Mouse (Mus musculus) liver, adult 2 months (tissue): Measurements from ENCODE around the gene Cnga2. TPM values are rescaled to one million over a fixed set of nuclear protein-coding genes. Genes with fewer than 3 reads are reported as not detected.

Experiments
- DNase-seq: peaks from one replicate; pipeline ENCODE4 v3.0.0-alpha.2; 2011; ENCODE audit warnings: low read depth, low spot score; ENCODE audit errors: extremely low read depth
- H3K27ac ChIP-seq: fragments of 200-500 bp; replicated peaks from 2 replicates; pipeline ENCODE4 v1.5.1; 2012; ENCODE audit warnings: low read depth, mild to moderate bottlenecking, control low read depth, inconsistent platforms, low read length; ENCODE audit not compliant: insufficient read depth
- H3K27me3 ChIP-seq: fragments of 200-500 bp; 2 replicates; pipeline ENCODE4 v1.6.1; 2012; ENCODE audit warnings: mild to moderate bottlenecking, moderate library complexity, low read length, inconsistent platforms; ENCODE audit not compliant: control insufficient read depth, insufficient read depth
- H3K36me3 ChIP-seq: fragments of 200-500 bp; 2 replicates; pipeline ENCODE4 v1.6.1; 2012; ENCODE audit warnings: low read length, inconsistent platforms; ENCODE audit not compliant: control insufficient read depth, insufficient read depth
- H3K4me1 ChIP-seq: fragments of 200-500 bp; 2 replicates; pipeline ENCODE4 v1.6.1; 2011; ENCODE audit warnings: low read length; ENCODE audit not compliant: control insufficient read depth, insufficient read depth
- H3K4me3 ChIP-seq: fragments of 200-500 bp; 2 replicates; pipeline ENCODE4 v1.5.1; 2011; ENCODE audit warnings: low read depth, mild to moderate bottlenecking, control low read depth, low read length, moderate library complexity; ENCODE audit not compliant: insufficient read depth
- H3K79me2 ChIP-seq: fragments of 200-500 bp; 2 replicates; pipeline ENCODE4 v1.6.1; 2012; ENCODE audit warnings: inconsistent platforms, mild to moderate bottlenecking, low read length, moderate library complexity; ENCODE audit not compliant: control insufficient read depth, insufficient read depth
- H3K9ac ChIP-seq: fragments of 200-500 bp; 2 replicates; pipeline ENCODE4 v1.6.1; 2012; ENCODE audit warnings: low read depth, mild to moderate bottlenecking, control low read depth, inconsistent platforms, low read length
- CTCF ChIP-seq: fragments of 200-500 bp; IDR thresholded peaks from 2 replicates; pipeline ENCODE4 v1.5.1; 2011; ENCODE audit warnings: low read depth, low read length, control low read depth
- POLR2A ChIP-seq: fragments of 200-500 bp; IDR thresholded peaks from 2 replicates; pipeline ENCODE4 v1.6.1; 2011; ENCODE audit warnings: low read length, control low read depth; ENCODE audit not compliant: insufficient read depth; ENCODE audit errors: extremely low read depth
- WGBS: fragments of 180-500 bp; shearing (Covaris S2); methylation state at CpG from one replicate; pipeline ENCODE4 v1.1.7; 2018; 5-methylcytosine and 5-hydroxymethylcytosine counted together
- polyA plus RNA-seq: library from polyadenylated mRNA; depleted of rRNA; stranded (reverse); fragments of >200 nt; gene quantifications from 2 replicates; pipeline ENCODE4 v1.2.3, GENCODE M21; 2012; rRNA removed
- total RNA-seq: library from RNA; depleted of rRNA; stranded (reverse); fragments of >200 nt; gene quantifications from 2 replicates; pipeline ENCODE4 v1.2.3, GENCODE M21; 2014; rRNA removed

Cnga2 gene
- total RNA-seq (not detected in 2 replicates), polyA plus RNA-seq (not detected in 2 replicates)

DNA sequence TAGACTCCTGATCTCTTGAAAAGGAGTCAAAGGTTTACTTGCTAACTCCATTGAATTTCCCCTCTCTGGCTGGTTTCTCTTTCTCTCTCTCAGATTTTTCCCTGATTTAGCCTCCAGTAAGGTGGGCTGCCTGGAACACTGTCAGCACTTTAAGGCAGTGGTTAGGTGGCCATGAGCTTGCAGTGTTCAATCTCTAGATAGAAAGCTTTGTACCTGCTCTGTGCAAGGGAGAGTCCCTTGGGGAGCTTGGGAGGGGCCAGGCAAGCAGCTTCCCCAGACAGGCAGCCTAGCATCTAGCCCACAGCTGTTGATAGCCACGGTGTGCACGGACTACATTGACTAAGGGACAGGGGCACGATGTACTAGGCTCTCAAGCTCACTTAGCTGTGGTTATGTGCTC, at the start of gene Cnga2:
Gene Cnga2, plus strand, starts transcription at position 301 of the 400 bp plus-strand sequence.
- Histone ChIP-seq H3K9ac (no peak within 1 kb of the TSS), H3K27me3 (no peaks in the 10 kb centered on the region), H3K36me3 (no peaks in the 10 kb centered on the region), H3K27ac (no peak within 1 kb of the TSS), H3K4me3 (no peak within 1 kb of the TSS), H3K79me2 (no peaks in the 10 kb centered on the region), H3K4me1 (no peaks in the 10 kb centered on the region)
- no peak for TF ChIP-seq CTCF
- TF ChIP-seq POLR2A = no peak
- 73% methylated on average over 3 of the region's 3 CpGs for WGBS
- DNase-seq = no peak

DNA sequence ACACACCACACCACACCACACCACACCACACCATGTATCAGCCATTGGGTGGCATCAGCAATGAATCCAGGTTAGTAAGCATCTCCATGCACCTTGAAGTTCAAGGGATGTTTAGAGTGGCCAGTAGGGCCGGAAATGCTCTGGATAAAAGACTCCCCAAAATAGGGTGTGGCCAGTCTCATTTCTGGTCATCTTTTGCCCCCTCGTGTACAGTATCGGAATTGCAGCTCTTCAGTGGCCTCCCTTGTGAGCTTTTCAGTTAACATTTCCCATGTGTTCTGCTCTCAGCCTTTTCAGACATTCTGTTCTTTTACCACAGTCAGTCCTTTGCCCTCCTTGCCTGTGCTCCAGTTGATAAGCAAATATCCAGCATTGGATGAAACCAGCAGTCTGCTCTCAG, 45.0 kb upstream of the Cnga2 start:
- Histone ChIP-seq H3K27me3 (no peaks in the 10 kb centered on the region), H3K4me3 (no peak overlapping the region), H3K4me1 (no peaks in the 10 kb centered on the region), H3K79me2 (no peaks in the 10 kb centered on the region), H3K9ac (no peak overlapping the region), H3K27ac (no peak overlapping the region), H3K36me3 (no peaks in the 10 kb centered on the region)
- DNase-seq = peak; percentile 20
- 3% methylated on average over 3 of the region's 3 CpGs for WGBS
- peak; percentile 43 for TF ChIP-seq CTCF
- TF ChIP-seq POLR2A = no peak

- Histone ChIP-seq H3K4me3 (no peak overlapping the region), H3K4me1 (no peaks in the 10 kb centered on the region), H3K27me3 (no peaks in the 10 kb centered on the region), H3K36me3 (no peaks in the 10 kb centered on the region), H3K27ac (no peak overlapping the region), H3K79me2 (no peaks in the 10 kb centered on the region), H3K9ac (no peak overlapping the region)
- TF ChIP-seq CTCF (no peak), POLR2A (no peak)
- no peak for DNase-seq
Observed at GRCm38 (mm10) chrX:71958366-71958765, 33.3 kb upstream of the Cnga2 start.

DNA sequence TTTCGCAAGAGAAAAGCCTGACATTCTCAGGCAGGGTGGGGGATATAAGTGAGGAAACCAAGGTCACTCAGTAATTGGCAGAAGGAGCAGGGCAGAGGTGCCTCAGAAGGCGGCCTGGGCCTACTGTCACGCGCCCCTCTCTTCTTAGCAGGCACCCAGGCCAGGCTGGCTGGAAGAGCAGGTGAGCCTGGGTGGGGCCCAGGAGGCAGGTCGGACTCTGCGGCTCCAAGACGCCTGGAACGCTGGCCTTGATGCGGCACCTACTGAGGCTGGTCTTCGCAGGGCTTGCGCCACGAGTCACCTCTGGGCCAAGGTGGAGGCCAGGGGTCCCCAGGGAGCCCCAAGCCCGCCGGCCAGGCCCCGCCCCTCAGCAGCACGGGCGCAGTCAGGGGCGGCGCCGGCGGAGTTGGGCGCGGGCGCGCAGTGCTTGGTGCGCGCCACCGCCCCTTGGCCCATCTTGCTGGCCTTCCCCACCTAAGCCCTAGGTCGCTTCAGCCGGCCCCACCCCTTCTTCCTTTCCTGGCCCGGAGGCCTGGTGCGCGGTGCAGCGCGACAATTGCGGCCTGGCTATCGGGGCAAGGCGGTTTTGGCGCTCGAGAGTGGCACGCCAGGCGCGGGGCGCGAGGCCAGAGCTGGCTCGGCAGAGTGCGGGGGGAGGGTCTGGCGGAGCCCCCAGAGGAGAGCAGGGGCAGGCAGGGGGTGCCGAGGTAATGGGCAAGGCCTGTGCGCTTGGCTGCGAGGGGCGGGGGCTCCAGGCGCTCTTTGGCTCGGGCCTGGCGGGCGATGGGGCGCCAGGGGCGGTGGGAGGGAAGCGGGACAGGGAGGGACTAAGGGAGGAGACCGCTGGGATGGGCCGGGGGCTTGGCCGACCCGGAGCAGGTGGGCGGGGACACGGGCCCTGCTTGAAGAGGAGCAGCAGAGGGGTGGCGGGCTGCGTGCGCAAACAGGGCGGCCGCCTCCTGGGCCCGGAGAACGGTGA, 29.3 kb upstream of the Cnga2 start, which contains the start of gene Prrg3:
Gene Prrg3, plus strand, starts transcription at position 552 of the 979 bp plus-strand sequence.
- no peak within 1 kb of the TSS for H3K27ac ChIP-seq
- H3K36me3 ChIP-seq = no peaks in the 10 kb centered on the region
- DNase-seq = no peak
- TF ChIP-seq CTCF (no peak), POLR2A (no peak)
- peak within 1 kb of the TSS; percentile 50 for H3K4me3 ChIP-seq
- H3K4me1 ChIP-seq = no peaks in the 10 kb centered on the region
- H3K9ac ChIP-seq = peak within 1 kb of the TSS; percentile 54; the same call in 1 of the 2 replicates
- H3K27me3 ChIP-seq = no peaks in the 10 kb centered on the region
- H3K79me2 ChIP-seq = no peaks in the 10 kb centered on the region
- WGBS = 3% methylated on average over 58 of the region's 72 CpGs

- Histone ChIP-seq H3K79me2 (no peaks in the 10 kb centered on the region), H3K36me3 (no peaks in the 10 kb centered on the region), H3K27me3 (no peaks in the 10 kb centered on the region), H3K27ac (no peak overlapping the region), H3K4me3 (no peak overlapping the region), H3K4me1 (no peaks in the 10 kb centered on the region), H3K9ac (no peak overlapping the region)
- 38% methylated on average over 9 of the region's 9 CpGs for WGBS
- TF ChIP-seq CTCF = no peak
- no peak for TF ChIP-seq POLR2A
- no peak for DNase-seq
Observed at GRCm38 (mm10) chrX:71963275-71963912, 28.3 kb upstream of the Cnga2 start.
